Mouse (Mus musculus): Measurements from ENCODE around the gene Elmsan1. TPM values are rescaled to one million over a fixed set of nuclear protein-coding genes. Genes with fewer than 3 reads are reported as not detected.

Elmsan1 gene
- polyA plus RNA-seq, 1 experiment from 2014 or later = 5.8 TPM

- ATAC-seq (replicated peaks; ENCODE audit: low FRiP score, low read depth) (no peak), DNase-seq (ENCODE audit: low spot score) (no peak)
- 81% methylated on average over 9 of the region's 9 CpGs for WGBS
- no peak overlapping the region for H3K9ac ChIP-seq (ENCODE audit: low read depth, low read length)
- H3K4me2 ChIP-seq (ENCODE audit: low read length) = no peak overlapping the region
- no peaks in the 10 kb centered on the region; the same call in 1 of the 2 replicates for H3K4me1 ChIP-seq (replicated peaks; ENCODE audit: insufficient read depth, low read length)
- H3K27ac ChIP-seq = no peak overlapping the region
- H3K27me3 ChIP-seq (ENCODE audit: insufficient read depth, low read length) = no peaks in the 10 kb centered on the region
- H3K36me3 ChIP-seq (ENCODE audit: insufficient read depth, low read length) = no peaks in the 10 kb centered on the region
- no peak for TF ChIP-seq CTCF (IDR thresholded peaks at IDR 0.05; ENCODE audit: low read depth)
- no peak overlapping the region for H3K4me3 ChIP-seq (replicated peaks; ENCODE audit: low read depth, low read length)
- no peaks in the 10 kb centered on the region for H3K9me3 ChIP-seq (replicated peaks; ENCODE audit: low read length)
These were observed 7.6 kb upstream of the Elmsan1 start for GRCm38 (mm10) chr12:84226117-84226840.

GRCm38 (mm10) chr12:84222405-84222961 is 3.8 kb upstream of the Elmsan1 start:
- DNase-seq (ENCODE audit: low spot score) (peak; percentile 83), ATAC-seq (replicated peaks; ENCODE audit: low FRiP score, low read depth) (0 out of 2 replicates have a peak, but pooled peaks have one; percentile 33)
- Histone ChIP-seq H3K4me1 (replicated peaks; ENCODE audit: insufficient read depth, low read length) (peaks cover 11% of the 10 kb centered on the region), H3K36me3 (ENCODE audit: insufficient read depth, low read length) (no peaks in the 10 kb centered on the region), H3K4me2 (ENCODE audit: low read length) (peak overlapping the region; percentile 62), H3K27me3 (ENCODE audit: insufficient read depth, low read length) (no peaks in the 10 kb centered on the region), H3K9me3 (replicated peaks; ENCODE audit: low read length) (no peaks in the 10 kb centered on the region), H3K4me3 (replicated peaks; ENCODE audit: low read depth, low read length) (peak overlapping the region; percentile 32), H3K27ac (peak overlapping the region; percentile 34; the same call in 1 of the 2 replicates), H3K9ac (ENCODE audit: low read depth, low read length) (peak overlapping the region; percentile 35; the same call in 1 of the 2 replicates)
- 1% methylated on average over 17 of the region's 17 CpGs for WGBS
- no peak for TF ChIP-seq CTCF (IDR thresholded peaks at IDR 0.05; ENCODE audit: low read depth)

GRCm38 (mm10) chr12:84220951-84221891 is 2.5 kb upstream of the Elmsan1 start:
- H3K4me3 ChIP-seq (replicated peaks; ENCODE audit: low read depth, low read length) = no peak overlapping the region

GRCm38 (mm10) chr12:84220515-84220914 is 1.8 kb upstream of the Elmsan1 start:
- no peak overlapping the region for H3K27ac ChIP-seq
- DNase-seq (ENCODE audit: low spot score) = no peak
- no peaks in the 10 kb centered on the region for H3K9me3 ChIP-seq (replicated peaks; ENCODE audit: low read length)
- H3K4me3 ChIP-seq (replicated peaks; ENCODE audit: low read depth, low read length) = no peak overlapping the region
- no peak overlapping the region for H3K9ac ChIP-seq (ENCODE audit: low read depth, low read length)
- no peaks in the 10 kb centered on the region for H3K36me3 ChIP-seq (ENCODE audit: insufficient read depth, low read length)
- H3K4me2 ChIP-seq (ENCODE audit: low read length) = no peak overlapping the region
- H3K27me3 ChIP-seq (ENCODE audit: insufficient read depth, low read length) = no peaks in the 10 kb centered on the region
- TF ChIP-seq CTCF (IDR thresholded peaks at IDR 0.05; ENCODE audit: low read depth) = no peak
- H3K4me1 ChIP-seq (replicated peaks; ENCODE audit: insufficient read depth, low read length) = peaks cover 31% of the 10 kb centered on the region
- ATAC-seq (replicated peaks; ENCODE audit: low FRiP score, low read depth) = no peak
- WGBS = 90% methylated on average over 4 of the region's 4 CpGs

More at GRCm38 (mm10) chr12:84220951-84221891, 2.5 kb upstream of the Elmsan1 start:
- H3K27me3 ChIP-seq (ENCODE audit: insufficient read depth, low read length) = no peaks in the 10 kb centered on the region
- DNase-seq (ENCODE audit: low spot score) (no peak), ATAC-seq (replicated peaks; ENCODE audit: low FRiP score, low read depth) (no peak)
- H3K4me1 ChIP-seq (replicated peaks; ENCODE audit: insufficient read depth, low read length) = peaks cover 24% of the 10 kb centered on the region
- 85% methylated on average over 14 of the region's 14 CpGs for WGBS
- no peaks in the 10 kb centered on the region for H3K36me3 ChIP-seq (ENCODE audit: insufficient read depth, low read length)
- H3K4me2 ChIP-seq (ENCODE audit: low read length) = no peak overlapping the region
- H3K27ac ChIP-seq = no peak overlapping the region
- no peaks in the 10 kb centered on the region for H3K9me3 ChIP-seq (replicated peaks; ENCODE audit: low read length)
- no peak overlapping the region for H3K9ac ChIP-seq (ENCODE audit: low read depth, low read length)
- TF ChIP-seq CTCF (IDR thresholded peaks at IDR 0.05; ENCODE audit: low read depth) = no peak

- no peaks in the 10 kb centered on the region for H3K9me3 ChIP-seq (replicated peaks; ENCODE audit: low read length)
- WGBS = 4% methylated on average over 14 of the region's 14 CpGs
- no peaks in the 10 kb centered on the region for H3K27me3 ChIP-seq (ENCODE audit: insufficient read depth, low read length)
- H3K4me2 ChIP-seq (ENCODE audit: low read length) = peak overlapping the region; percentile 61
- TF ChIP-seq CTCF (IDR thresholded peaks at IDR 0.05; ENCODE audit: low read depth) = no peak
- no peak; the same call in 1 of the 2 replicates for ATAC-seq (replicated peaks; ENCODE audit: low FRiP score, low read depth)
- H3K4me1 ChIP-seq (replicated peaks; ENCODE audit: insufficient read depth, low read length) = peaks cover 45% of the 10 kb centered on the region
- H3K36me3 ChIP-seq (ENCODE audit: insufficient read depth, low read length) = no peaks in the 10 kb centered on the region
- H3K9ac ChIP-seq (ENCODE audit: low read depth, low read length) = peak overlapping the region; percentile 93
- DNase-seq (ENCODE audit: low spot score) = no peak
- H3K27ac ChIP-seq = peak overlapping the region; percentile 91
- H3K4me3 ChIP-seq (replicated peaks; ENCODE audit: low read depth, low read length) = peak overlapping the region; percentile 86
These were observed 460 bp upstream of the Elmsan1 start for GRCm38 (mm10) chr12:84219121-84219561.
